Mouse (Mus musculus): ENCODE measurements around the gene Dpf2. TPM values are rescaled to one million over a fixed set of nuclear protein-coding genes. Genes with fewer than 3 reads are reported as not detected.

The Dpf2 gene
- polyA plus RNA-seq, 1 experiment from 2014 or later = 85.3 TPM

DNA sequence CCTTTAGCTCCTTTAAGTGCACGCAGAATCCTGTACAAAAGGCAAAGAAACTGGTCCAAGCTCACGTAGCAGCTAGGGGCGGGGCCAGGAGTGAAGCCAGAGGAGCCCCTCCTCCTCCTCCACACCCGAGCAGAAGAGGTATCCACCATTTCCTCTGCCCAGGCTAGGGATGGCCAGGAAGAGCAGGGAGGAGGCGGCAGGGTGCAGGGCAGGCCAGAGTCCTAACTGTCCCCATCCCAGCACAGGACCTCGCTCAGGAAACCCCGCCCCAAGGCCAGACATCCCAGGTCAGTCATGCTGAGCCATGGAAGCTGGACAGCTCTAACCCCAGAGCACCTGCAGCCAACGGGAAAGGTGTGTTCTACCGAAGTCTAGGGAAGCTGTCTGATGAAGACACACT, 8.9 kb upstream of the Dpf2 start:
- no peak for ATAC-seq (ENCODE audit: low read depth)
- 25% methylated on average over 9 of the region's 9 CpGs for WGBS

DNA sequence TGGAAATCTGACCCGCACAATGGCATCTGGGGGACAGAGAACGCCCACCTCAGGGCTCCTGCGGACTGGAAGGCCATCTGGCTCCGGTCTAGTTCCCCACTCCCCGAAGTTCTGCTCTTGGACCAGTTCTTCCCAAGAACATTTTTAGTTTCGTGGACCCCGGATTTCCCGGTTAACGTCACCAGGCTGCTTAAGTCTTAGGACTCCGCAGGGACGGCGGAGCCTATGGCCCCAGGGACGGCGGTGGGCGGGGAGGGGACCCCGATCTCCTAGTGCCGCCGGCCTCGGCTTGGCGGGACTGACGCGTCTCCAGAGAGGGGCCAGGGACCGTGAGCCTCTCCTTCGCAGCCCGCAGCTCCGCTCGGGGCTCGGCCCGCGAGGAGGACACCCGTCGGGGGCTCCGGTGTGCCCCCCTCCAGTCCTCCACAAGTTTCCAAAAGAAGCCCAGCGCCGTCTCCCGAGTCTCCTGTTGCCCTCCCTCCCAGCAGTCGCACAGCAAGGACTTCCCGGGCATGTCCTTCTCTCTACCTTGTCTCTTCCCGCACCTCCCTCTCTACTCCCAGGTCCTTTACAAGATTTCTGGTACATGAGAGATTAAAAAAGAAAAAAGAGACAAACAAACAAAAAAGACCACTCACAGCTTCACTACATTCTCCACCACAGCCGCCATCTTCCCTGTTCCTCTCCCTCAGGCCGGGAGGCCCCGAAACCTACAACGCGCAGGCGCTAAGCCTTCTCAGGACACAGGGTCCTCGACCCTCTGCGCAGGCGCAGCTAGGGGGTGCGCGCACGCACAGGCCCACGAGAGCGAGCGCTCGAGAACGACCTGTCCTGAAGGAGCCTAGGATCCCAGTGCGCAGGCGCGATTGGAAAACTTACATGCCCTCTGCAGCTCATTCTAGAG, 455 bp downstream of the Dpf2 start:
- Histone ChIP-seq H3K4me1 (ENCODE audit: control insufficient read depth, insufficient read depth, low read length) (peaks cover 31% of the 10 kb centered on the region), H3K9ac (replicated peaks; ENCODE audit: low read depth, low read length) (peak overlapping the region; percentile 81), H3K36me3 (ENCODE audit: control insufficient read depth, insufficient read depth, low read length) (no peaks in the 10 kb centered on the region), H3K27me3 (ENCODE audit: control insufficient read depth, insufficient read depth, low read length) (no peaks in the 10 kb centered on the region), H3K9me3 (ENCODE audit: control insufficient read depth, low read length) (no peaks in the 10 kb centered on the region), H3K4me3 (ENCODE audit: low read depth, low read length) (peak overlapping the region; percentile 93), H3K27ac (ENCODE audit: low read depth, low read length) (peak overlapping the region; percentile 82), H3K4me2 (ENCODE audit: low read depth, low read length) (peak overlapping the region; percentile 86)
- 0% methylated on average over 58 of the region's 59 CpGs for WGBS
- ATAC-seq (ENCODE audit: low read depth) = peak; percentile 93

More for the DNA sequence above, 8.9 kb upstream of the Dpf2 start:
- Histone ChIP-seq H3K27me3 (ENCODE audit: control insufficient read depth, insufficient read depth, low read length) (no peaks in the 10 kb centered on the region), H3K9ac (replicated peaks; ENCODE audit: low read depth, low read length) (peak overlapping the region; percentile 28; the same call in 1 of the 2 replicates), H3K4me3 (ENCODE audit: low read depth, low read length) (no peak overlapping the region), H3K36me3 (ENCODE audit: control insufficient read depth, insufficient read depth, low read length) (no peaks in the 10 kb centered on the region), H3K4me1 (ENCODE audit: control insufficient read depth, insufficient read depth, low read length) (peaks cover 6% of the 10 kb centered on the region; the same call in 1 of the 2 replicates), H3K4me2 (ENCODE audit: low read depth, low read length) (peak overlapping the region; percentile 27; the same call in 1 of the 2 replicates), H3K9me3 (ENCODE audit: control insufficient read depth, low read length) (no peaks in the 10 kb centered on the region), H3K27ac (ENCODE audit: low read depth, low read length) (no peak overlapping the region)

DNA sequence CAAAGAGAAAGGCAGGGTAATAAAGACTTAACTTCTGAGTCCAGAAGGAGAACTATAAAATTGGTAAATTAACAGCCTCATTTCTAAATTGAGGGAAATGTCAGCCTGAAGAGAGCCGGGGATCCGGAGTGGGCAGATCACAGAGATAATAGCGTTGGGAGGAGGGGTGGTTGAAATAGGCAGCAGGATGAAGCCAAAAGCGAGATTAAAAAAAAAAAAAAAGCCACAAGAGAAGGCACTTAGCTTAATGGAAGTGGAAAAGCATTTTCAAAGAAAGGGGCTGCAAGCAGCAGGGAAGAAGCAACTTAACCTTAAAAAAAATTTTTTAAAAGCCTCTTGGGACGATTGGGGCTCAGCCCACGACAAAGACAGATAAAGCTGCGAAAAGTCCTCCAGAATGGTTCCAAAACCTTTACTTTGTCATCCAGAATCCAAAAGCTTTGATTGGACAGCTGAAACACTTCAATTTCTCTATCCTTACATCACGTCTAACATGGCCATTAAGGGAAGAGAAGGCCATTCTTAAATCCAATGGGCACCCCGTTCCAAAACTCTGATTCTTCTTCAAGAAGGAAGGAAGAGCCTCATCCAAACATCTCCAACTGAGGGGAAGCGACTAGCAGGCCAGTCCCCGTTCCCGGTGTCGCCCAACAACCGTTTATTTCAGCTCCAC, 1.2 kb downstream of the Dpf2 start:
- Histone ChIP-seq H3K27me3 (ENCODE audit: control insufficient read depth, insufficient read depth, low read length) (no peaks in the 10 kb centered on the region), H3K9me3 (ENCODE audit: control insufficient read depth, low read length) (no peaks in the 10 kb centered on the region), H3K4me1 (ENCODE audit: control insufficient read depth, insufficient read depth, low read length) (peaks cover 31% of the 10 kb centered on the region), H3K4me3 (ENCODE audit: low read depth, low read length) (peak overlapping the region; percentile 93), H3K4me2 (ENCODE audit: low read depth, low read length) (peak overlapping the region; percentile 86), H3K9ac (replicated peaks; ENCODE audit: low read depth, low read length) (peak overlapping the region; percentile 81), H3K27ac (ENCODE audit: low read depth, low read length) (peak overlapping the region; percentile 82), H3K36me3 (ENCODE audit: control insufficient read depth, insufficient read depth, low read length) (peaks cover 5% of the 10 kb centered on the region)
- WGBS = 4% methylated on average over 14 of the region's 14 CpGs
- no peak for ATAC-seq (ENCODE audit: low read depth)

DNA sequence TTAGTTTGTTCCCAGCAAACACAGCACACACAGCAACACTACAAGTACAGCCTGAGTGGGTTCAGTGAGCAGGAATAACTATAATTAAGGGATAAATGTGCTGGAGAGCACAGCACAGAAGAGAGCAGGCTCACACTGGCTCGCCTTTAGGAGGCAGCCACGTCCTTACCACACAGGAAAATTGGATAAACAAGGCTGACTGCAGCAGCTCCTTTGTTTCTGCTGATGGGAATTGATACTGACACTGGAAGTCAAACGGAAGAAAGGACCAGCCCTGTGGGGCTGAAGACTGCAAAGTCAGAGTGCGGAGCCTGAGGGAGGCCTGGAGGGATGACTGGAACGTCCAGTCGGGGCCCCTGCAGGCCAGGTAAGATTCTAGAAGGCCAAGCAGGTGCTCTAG, 2.6 kb downstream of the Dpf2 start:
- Histone ChIP-seq H3K36me3 (ENCODE audit: control insufficient read depth, insufficient read depth, low read length) (peaks cover 18% of the 10 kb centered on the region), H3K9me3 (ENCODE audit: control insufficient read depth, low read length) (no peaks in the 10 kb centered on the region), H3K4me2 (ENCODE audit: low read depth, low read length) (peak overlapping the region; percentile 86), H3K4me3 (ENCODE audit: low read depth, low read length) (peak overlapping the region; percentile 16; the same call in 1 of the 2 replicates), H3K4me1 (ENCODE audit: control insufficient read depth, insufficient read depth, low read length) (peaks cover 31% of the 10 kb centered on the region), H3K27ac (ENCODE audit: low read depth, low read length) (peak overlapping the region; percentile 39; the same call in 1 of the 2 replicates), H3K9ac (replicated peaks; ENCODE audit: low read depth, low read length) (peak overlapping the region; percentile 11; the same call in 1 of the 2 replicates), H3K27me3 (ENCODE audit: control insufficient read depth, insufficient read depth, low read length) (no peaks in the 10 kb centered on the region)
- no peak for ATAC-seq (ENCODE audit: low read depth)
- WGBS = 57% methylated on average over 6 of the region's 6 CpGs

DNA sequence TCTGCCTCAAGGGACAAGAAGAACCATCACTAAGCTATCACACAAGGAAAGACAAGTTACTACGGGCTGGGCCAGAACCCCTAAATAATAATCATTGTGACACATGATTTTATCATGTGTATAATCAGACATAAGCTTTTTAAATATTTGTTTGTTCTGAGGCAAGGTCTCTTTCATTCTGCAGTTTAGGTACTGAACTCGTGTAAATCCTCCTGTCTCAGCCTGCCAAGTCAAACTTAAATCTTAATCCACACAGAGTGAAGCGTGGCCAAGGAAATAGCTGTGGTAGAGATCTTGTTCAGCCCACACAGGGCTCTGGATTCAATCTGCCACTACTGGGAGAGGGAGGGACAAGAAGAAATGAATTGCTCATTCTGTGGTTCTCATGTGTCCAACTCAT, 5.5 kb downstream of the Dpf2 start:
- no peaks in the 10 kb centered on the region for H3K9me3 ChIP-seq (ENCODE audit: control insufficient read depth, low read length)
- peaks cover 24% of the 10 kb centered on the region for H3K4me1 ChIP-seq (ENCODE audit: control insufficient read depth, insufficient read depth, low read length)
- no peak overlapping the region for H3K4me2 ChIP-seq (ENCODE audit: low read depth, low read length)
- ATAC-seq (ENCODE audit: low read depth) = no peak
- peaks cover 47% of the 10 kb centered on the region for H3K36me3 ChIP-seq (ENCODE audit: control insufficient read depth, insufficient read depth, low read length)
- no peaks in the 10 kb centered on the region for H3K27me3 ChIP-seq (ENCODE audit: control insufficient read depth, insufficient read depth, low read length)
- H3K27ac ChIP-seq (ENCODE audit: low read depth, low read length) = no peak overlapping the region
- no peak overlapping the region for H3K4me3 ChIP-seq (ENCODE audit: low read depth, low read length)
- 90% methylated on average over 3 of the region's 3 CpGs for WGBS
- no peak overlapping the region for H3K9ac ChIP-seq (replicated peaks; ENCODE audit: low read depth, low read length)

DNA sequence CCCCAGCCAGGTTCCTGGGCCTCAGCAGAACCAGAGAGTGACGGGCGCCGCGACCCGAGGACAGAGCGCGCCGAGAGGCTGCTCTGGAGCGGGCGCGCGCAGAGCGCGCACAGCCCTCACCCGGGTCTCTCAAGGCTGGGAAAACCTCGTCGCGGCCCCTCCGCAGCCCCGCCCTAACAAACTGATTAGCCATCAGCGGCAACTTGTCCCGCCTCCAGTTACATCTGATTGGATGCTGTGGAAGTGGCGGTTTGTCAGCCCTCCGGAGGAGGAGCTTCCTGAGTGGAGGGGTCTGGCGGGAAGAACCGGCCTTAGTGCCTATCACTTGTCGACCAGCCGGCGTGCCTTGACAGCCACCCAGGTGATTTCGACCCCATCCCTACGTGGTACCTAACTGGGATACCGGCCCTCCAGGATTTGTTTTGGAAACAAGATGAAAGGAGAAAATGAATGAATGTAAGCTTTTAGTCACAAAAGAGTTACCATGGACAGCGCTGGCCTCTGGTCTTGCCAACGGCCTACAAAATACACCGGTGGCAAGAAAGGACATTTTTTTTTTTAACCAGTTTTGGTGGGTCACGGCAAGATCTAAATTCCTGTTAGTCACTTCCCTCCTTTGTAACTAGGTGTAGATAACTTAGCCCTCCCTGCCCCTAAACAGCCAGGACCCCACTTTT, 18.7 kb downstream of the Dpf2 start, which contains the start of gene Tigd3:
TSS of gene Tigd3 (minus strand) at position 148 of the 677 bp plus-strand sequence.
- H3K9ac ChIP-seq (replicated peaks; ENCODE audit: low read depth, low read length) = peak within 1 kb of the TSS; percentile 87
- H3K9me3 ChIP-seq (ENCODE audit: control insufficient read depth, low read length) = no peaks in the 10 kb centered on the region
- 5% methylated on average over 32 of the region's 36 CpGs for WGBS
- H3K36me3 ChIP-seq (ENCODE audit: control insufficient read depth, insufficient read depth, low read length) = peaks cover 11% of the 10 kb centered on the region
- ATAC-seq (ENCODE audit: low read depth) = peak; percentile 97
- H3K4me1 ChIP-seq (ENCODE audit: control insufficient read depth, insufficient read depth, low read length) = peaks cover 18% of the 10 kb centered on the region
- peak within 1 kb of the TSS; percentile 82 for H3K27ac ChIP-seq (ENCODE audit: low read depth, low read length)
- peak within 1 kb of the TSS; percentile 90 for H3K4me2 ChIP-seq (ENCODE audit: low read depth, low read length)
- H3K4me3 ChIP-seq (ENCODE audit: low read depth, low read length) = peak within 1 kb of the TSS; percentile 73
- H3K27me3 ChIP-seq (ENCODE audit: control insufficient read depth, insufficient read depth, low read length) = no peaks in the 10 kb centered on the region

DNA sequence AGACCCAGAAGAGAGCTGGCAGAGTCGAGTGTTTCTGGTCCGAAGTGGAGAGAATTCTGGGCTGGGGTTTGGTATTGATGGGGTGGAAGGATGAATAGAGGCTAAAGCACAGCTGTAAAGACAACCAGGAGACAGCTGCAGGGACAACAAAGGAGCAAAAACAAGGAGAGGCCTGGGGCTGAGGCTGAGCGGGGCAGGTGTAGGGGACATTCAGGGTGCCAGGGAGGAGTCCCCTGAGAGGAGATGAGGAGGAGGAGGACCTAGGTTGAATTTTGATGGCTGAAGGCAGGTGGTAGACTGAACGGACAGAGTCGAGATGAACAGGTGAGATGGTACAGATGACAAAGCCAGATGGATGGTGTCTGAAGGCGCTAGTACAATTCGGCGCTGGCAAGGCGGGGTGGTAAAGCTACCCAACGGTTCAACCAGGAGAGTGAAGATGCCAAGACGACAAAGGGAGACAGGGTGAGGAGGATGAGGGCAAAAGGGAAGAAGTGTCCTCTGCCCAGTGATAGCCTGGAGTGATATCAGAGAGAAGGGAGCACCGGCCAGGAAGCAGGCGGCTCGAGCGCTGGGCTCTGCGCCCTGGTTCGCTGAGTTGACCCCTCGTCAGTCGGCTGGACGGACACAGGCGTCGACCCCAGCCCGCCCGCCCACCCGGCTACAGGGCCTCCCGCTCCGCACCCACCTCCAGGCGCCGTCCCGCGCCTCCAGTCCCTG, 19.4 kb downstream of the Dpf2 start:
- H3K9ac ChIP-seq (replicated peaks; ENCODE audit: low read depth, low read length) = peak overlapping the region; percentile 87
- WGBS = 11% methylated on average over 18 of the region's 31 CpGs
- H3K4me3 ChIP-seq (ENCODE audit: low read depth, low read length) = peak overlapping the region; percentile 73
- H3K9me3 ChIP-seq (ENCODE audit: control insufficient read depth, low read length) = no peaks in the 10 kb centered on the region
- peaks cover 18% of the 10 kb centered on the region for H3K4me1 ChIP-seq (ENCODE audit: control insufficient read depth, insufficient read depth, low read length)
- peak; percentile 44 for ATAC-seq (ENCODE audit: low read depth)
- H3K27me3 ChIP-seq (ENCODE audit: control insufficient read depth, insufficient read depth, low read length) = no peaks in the 10 kb centered on the region
- H3K36me3 ChIP-seq (ENCODE audit: control insufficient read depth, insufficient read depth, low read length) = peaks cover 7% of the 10 kb centered on the region
- H3K27ac ChIP-seq (ENCODE audit: low read depth, low read length) = peak overlapping the region; percentile 82
- peak overlapping the region; percentile 90 for H3K4me2 ChIP-seq (ENCODE audit: low read depth, low read length)

DNA sequence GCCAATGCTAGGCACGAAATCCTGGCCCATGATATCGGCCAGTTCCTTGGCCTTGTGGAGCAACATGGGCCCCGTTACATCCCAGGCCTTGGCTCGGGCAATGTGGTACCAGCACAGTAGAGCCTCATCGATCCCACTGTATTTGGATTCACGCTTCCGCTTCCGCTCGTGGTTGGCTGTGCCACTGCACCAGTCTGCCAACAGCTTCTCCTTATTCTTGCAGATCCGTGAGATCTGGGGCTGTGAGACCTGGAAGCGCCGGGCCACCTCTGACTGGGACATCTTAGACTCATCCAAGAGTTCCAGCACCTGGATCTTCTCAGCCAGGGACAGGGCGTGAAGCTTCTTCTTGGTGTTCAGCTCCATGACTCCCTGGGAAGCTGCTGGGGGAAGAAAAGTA, 20.1 kb downstream of the Dpf2 start:
- WGBS = 94% methylated on average over 13 of the region's 13 CpGs

More for the DNA sequence above, 20.1 kb downstream of the Dpf2 start:
- Histone ChIP-seq H3K4me1 (ENCODE audit: control insufficient read depth, insufficient read depth, low read length) (peaks cover 18% of the 10 kb centered on the region), H3K27me3 (ENCODE audit: control insufficient read depth, insufficient read depth, low read length) (no peaks in the 10 kb centered on the region), H3K4me3 (ENCODE audit: low read depth, low read length) (peak overlapping the region; percentile 73), H3K4me2 (ENCODE audit: low read depth, low read length) (peak overlapping the region; percentile 90), H3K9ac (replicated peaks; ENCODE audit: low read depth, low read length) (peak overlapping the region; percentile 87), H3K27ac (ENCODE audit: low read depth, low read length) (no peak overlapping the region), H3K36me3 (ENCODE audit: control insufficient read depth, insufficient read depth, low read length) (0 out of 2 replicates have a peak, but pooled peaks cover 3% of the 10 kb centered on the region), H3K9me3 (ENCODE audit: control insufficient read depth, low read length) (no peaks in the 10 kb centered on the region)
- ATAC-seq (ENCODE audit: low read depth) = no peak
